Mouse (Mus musculus): ENCODE results near the gene Cacna1c.

- TF ChIP-seq GATA1 (IDR thresholded peaks at IDR 0.05; ENCODE audit: borderline replicate concordance, low read length) (no peak), FLI1 (IDR thresholded peaks at IDR 0.05; ENCODE audit: low read length) (no peak)
These were observed 329.3 kb downstream of the Cacna1c start for GRCm38 (mm10) chr6:118866889-118867288.

All from megakaryocyte, embryonic 14.5 days (primary cell).